Mouse (Mus musculus) embryonic facial prominence, embryonic 12.5 days (tissue): Measurements from ENCODE around the gene Dapk1. TPM values are rescaled to one million over a fixed set of nuclear protein-coding genes. Genes with fewer than 3 reads are reported as not detected.

Experiments used
- ATAC-seq: fragments of 200-750 bp; cut with Nextera tagmentation; 2 replicates; pipeline ENCODE4 v1.8.0; 2017; ENCODE audit not compliant: insufficient number of reproducible peaks, insufficient read depth, low FRiP score, low TSS enrichment
- H3K27ac ChIP-seq: fragments of 300-500 bp; sonication (generic); 2 replicates; pipeline ENCODE4 v1.5.1; 2016; ENCODE audit warnings: mild to moderate bottlenecking
- H3K27me3 ChIP-seq: fragments of 300-500 bp; sonication (generic); 2 replicates; pipeline ENCODE4 v1.6.1; 2016; ENCODE audit warnings: mild to moderate bottlenecking, moderate library complexity
- H3K36me3 ChIP-seq: fragments of 300-500 bp; sonication (generic); 2 replicates; pipeline ENCODE4 v1.6.1; 2016; ENCODE audit warnings: mild to moderate bottlenecking
- H3K4me1 ChIP-seq: fragments of 300-500 bp; sonication (generic); 2 replicates; pipeline ENCODE4 v1.6.1; 2016
- H3K4me2 ChIP-seq: fragments of 300-500 bp; sonication (generic); replicated peaks from 2 replicates; pipeline ENCODE4 v1.6.1; 2016; ENCODE audit warnings: mild to moderate bottlenecking, moderate library complexity
- H3K4me3 ChIP-seq: fragments of 300-500 bp; sonication (generic); 2 replicates; pipeline ENCODE4 v1.5.1; 2016; ENCODE audit warnings: mild to moderate bottlenecking
- H3K9ac ChIP-seq: fragments of 300-500 bp; sonication (generic); 2 replicates; pipeline ENCODE4 v1.6.1; 2016; ENCODE audit warnings: mild to moderate bottlenecking, moderate library complexity
- H3K9me3 ChIP-seq: fragments of 300-500 bp; sonication (generic); 2 replicates; pipeline ENCODE4 v1.6.1; 2016; ENCODE audit warnings: mild to moderate bottlenecking, moderate library complexity
- WGBS: fragments of 180-500 bp; shearing (Covaris S2); methylation state at CpG from one replicate; pipeline ENCODE4 v1.1.7; 2016; 5-methylcytosine and 5-hydroxymethylcytosine counted together
- polyA plus RNA-seq: library from polyadenylated mRNA; unstranded; fragments of >200 nt; fragmentation: Nextera tagmentation; extraction: Ambion mirVana; gene quantifications from 2 replicates; pipeline ENCODE4 v1.2.1, GENCODE M21; 2016

Dapk1 gene
- polyA plus RNA-seq, 1 experiment from 2014 or later, result 29.9 TPM

GRCm38 (mm10) chr13:60619723-60620122 lies 18.0 kb downstream of the Dapk1 start:
- H3K4me3 ChIP-seq, result no peak overlapping the region
- H3K27me3 ChIP-seq, result no peaks in the 10 kb centered on the region
- H3K4me2 ChIP-seq, result no peak overlapping the region
- H3K4me1 ChIP-seq, result peaks cover 23% of the 10 kb centered on the region
- H3K9me3 ChIP-seq, result no peaks in the 10 kb centered on the region
- no peak overlapping the region for H3K9ac ChIP-seq
- no peak for ATAC-seq
- WGBS, result 48% methylated on average over 6 of the region's 6 CpGs
- H3K27ac ChIP-seq, result no peak overlapping the region
- H3K36me3 ChIP-seq, result no peaks in the 10 kb centered on the region

- 36% methylated on average over 4 of the region's 4 CpGs for WGBS
Observed at GRCm38 (mm10) chr13:60621411-60621965, 19.7 kb downstream of the Dapk1 start.

GRCm38 (mm10) chr13:60625581-60625980 lies 23.8 kb downstream of the Dapk1 start:
- no peak overlapping the region for H3K4me2 ChIP-seq
- 69% methylated on average over 7 of the region's 7 CpGs for WGBS
- H3K9ac ChIP-seq, result no peak overlapping the region
- peaks cover 22% of the 10 kb centered on the region for H3K4me1 ChIP-seq
- no peak overlapping the region for H3K4me3 ChIP-seq
- no peak overlapping the region for H3K27ac ChIP-seq
- H3K9me3 ChIP-seq, result no peaks in the 10 kb centered on the region
- no peaks in the 10 kb centered on the region for H3K27me3 ChIP-seq
- H3K36me3 ChIP-seq, result no peaks in the 10 kb centered on the region
- no peak for ATAC-seq

More at GRCm38 (mm10) chr13:60621411-60621965, 19.7 kb downstream of the Dapk1 start:
- peaks cover 23% of the 10 kb centered on the region for H3K4me1 ChIP-seq
- no peak overlapping the region for H3K9ac ChIP-seq
- ATAC-seq, result no peak
- H3K27ac ChIP-seq, result no peak overlapping the region
- H3K36me3 ChIP-seq, result no peaks in the 10 kb centered on the region
- no peaks in the 10 kb centered on the region for H3K27me3 ChIP-seq
- H3K4me3 ChIP-seq, result no peak overlapping the region
- no peak overlapping the region for H3K4me2 ChIP-seq
- no peaks in the 10 kb centered on the region for H3K9me3 ChIP-seq

- Histone ChIP-seq H3K9ac (no peak overlapping the region), H3K27ac (no peak overlapping the region), H3K9me3 (no peaks in the 10 kb centered on the region), H3K4me1 (peaks cover 15% of the 10 kb centered on the region), H3K36me3 (no peaks in the 10 kb centered on the region), H3K4me3 (no peak overlapping the region), H3K4me2 (no peak overlapping the region), H3K27me3 (no peaks in the 10 kb centered on the region)
- no peak for ATAC-seq
- WGBS, result 24% methylated on average over 15 of the region's 15 CpGs
Observed at GRCm38 (mm10) chr13:60627843-60628656, 26.3 kb downstream of the Dapk1 start.

DNA sequence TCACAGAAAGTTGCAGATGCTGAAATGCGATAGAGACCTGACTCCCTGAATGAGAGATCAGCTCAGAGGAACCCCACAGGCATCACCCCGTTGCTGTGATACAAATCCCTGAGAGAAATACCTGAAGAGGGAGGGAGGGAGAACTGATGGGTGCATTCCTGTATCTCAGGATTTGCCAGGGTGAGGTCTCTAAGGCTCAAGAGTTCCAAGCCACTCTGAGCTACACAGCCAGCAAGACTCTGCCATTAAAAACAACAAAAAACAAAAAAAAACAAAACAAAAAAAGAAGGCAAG lies 26.9 kb downstream of the Dapk1 start:
- Histone ChIP-seq H3K27me3 (no peaks in the 10 kb centered on the region), H3K36me3 (no peaks in the 10 kb centered on the region), H3K9me3 (no peaks in the 10 kb centered on the region), H3K9ac (no peak overlapping the region), H3K4me3 (no peak overlapping the region), H3K27ac (no peak overlapping the region), H3K4me2 (no peak overlapping the region), H3K4me1 (peaks cover 19% of the 10 kb centered on the region)
- no peak for ATAC-seq
- WGBS, result 21% methylated on average over 2 of the region's 2 CpGs

DNA sequence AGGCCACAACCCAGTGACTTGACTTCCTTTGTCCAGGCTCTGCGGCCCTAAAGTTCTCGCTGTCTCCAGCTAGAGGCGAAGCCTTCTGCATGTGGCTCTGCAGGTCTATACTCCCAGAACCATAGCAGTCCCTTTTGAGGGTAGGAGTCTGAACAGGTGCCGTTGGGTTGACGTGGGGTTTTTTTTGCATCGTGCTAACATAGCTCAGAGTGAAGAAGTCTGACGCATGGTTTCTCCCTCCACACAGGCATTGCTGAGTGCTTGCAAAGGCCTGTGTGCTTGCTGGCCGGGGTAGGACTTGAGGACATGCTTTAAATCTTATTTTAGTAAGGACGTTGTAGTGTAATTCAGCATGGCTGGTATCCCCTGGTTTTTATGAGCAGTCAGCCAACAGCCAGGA lies 27.7 kb downstream of the Dapk1 start:
- Histone ChIP-seq H3K4me2 (no peak overlapping the region), H3K4me3 (no peak overlapping the region), H3K9me3 (no peaks in the 10 kb centered on the region), H3K9ac (no peak overlapping the region), H3K36me3 (no peaks in the 10 kb centered on the region), H3K4me1 (peaks cover 27% of the 10 kb centered on the region), H3K27me3 (no peaks in the 10 kb centered on the region), H3K27ac (no peak overlapping the region)
- WGBS, result 93% methylated on average over 9 of the region's 9 CpGs
- ATAC-seq, result no peak

GRCm38 (mm10) chr13:60633945-60634344 lies 32.2 kb downstream of the Dapk1 start:
- no peak overlapping the region for H3K4me2 ChIP-seq
- H3K4me1 ChIP-seq, result peaks cover 13% of the 10 kb centered on the region; the same call in 1 of the 2 replicates
- no peak overlapping the region for H3K4me3 ChIP-seq
- no peaks in the 10 kb centered on the region for H3K36me3 ChIP-seq
- ATAC-seq, result no peak
- H3K27ac ChIP-seq, result no peak overlapping the region
- no peaks in the 10 kb centered on the region for H3K27me3 ChIP-seq
- 25% methylated on average over 6 of the region's 6 CpGs for WGBS
- H3K9ac ChIP-seq, result no peak overlapping the region
- H3K9me3 ChIP-seq, result no peaks in the 10 kb centered on the region

DNA sequence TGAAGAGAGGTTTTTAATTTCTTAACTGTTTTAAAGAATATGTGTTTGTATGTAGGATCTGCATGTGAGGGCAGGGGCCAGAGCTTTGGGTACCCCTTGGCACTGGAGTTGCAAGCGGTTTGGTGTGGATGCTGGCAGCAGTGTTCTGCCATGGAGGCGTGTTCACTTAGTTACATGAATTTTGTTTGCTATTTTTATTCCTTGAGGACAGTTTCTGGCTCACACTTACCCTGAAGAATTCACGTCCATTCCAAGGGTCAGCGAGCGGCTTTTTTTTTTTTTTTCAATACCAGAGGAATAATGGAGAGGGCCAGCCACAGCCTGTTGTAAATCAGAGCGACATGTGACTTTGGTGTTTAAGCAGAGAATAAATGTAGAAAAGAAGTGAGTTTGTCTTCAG lies 33.9 kb downstream of the Dapk1 start:
- H3K4me1 ChIP-seq, result peaks cover 13% of the 10 kb centered on the region; the same call in 1 of the 2 replicates
- no peaks in the 10 kb centered on the region for H3K27me3 ChIP-seq
- no peak overlapping the region for H3K4me3 ChIP-seq
- H3K27ac ChIP-seq, result no peak overlapping the region
- ATAC-seq, result no peak
- H3K4me2 ChIP-seq, result no peak overlapping the region
- 81% methylated on average over 6 of the region's 6 CpGs for WGBS
- H3K9me3 ChIP-seq, result no peaks in the 10 kb centered on the region
- H3K9ac ChIP-seq, result no peak overlapping the region
- H3K36me3 ChIP-seq, result no peaks in the 10 kb centered on the region

GRCm38 (mm10) chr13:60639482-60640055 lies 37.8 kb downstream of the Dapk1 start:
- H3K9me3 ChIP-seq, result no peaks in the 10 kb centered on the region
- no peaks in the 10 kb centered on the region for H3K4me1 ChIP-seq
- no peaks in the 10 kb centered on the region for H3K27me3 ChIP-seq
- no peak overlapping the region for H3K9ac ChIP-seq
- WGBS, result 79% methylated on average over 11 of the region's 11 CpGs
- H3K4me2 ChIP-seq, result no peak overlapping the region
- ATAC-seq, result no peak
- no peak overlapping the region for H3K27ac ChIP-seq
- no peaks in the 10 kb centered on the region for H3K36me3 ChIP-seq
- H3K4me3 ChIP-seq, result no peak overlapping the region

GRCm38 (mm10) chr13:60640420-60640819 lies 38.7 kb downstream of the Dapk1 start:
- 91% methylated on average over 7 of the region's 7 CpGs for WGBS
- no peak overlapping the region for H3K4me3 ChIP-seq
- ATAC-seq, result no peak
- H3K36me3 ChIP-seq, result no peaks in the 10 kb centered on the region
- no peak overlapping the region for H3K4me2 ChIP-seq
- H3K27ac ChIP-seq, result no peak overlapping the region
- H3K27me3 ChIP-seq, result no peaks in the 10 kb centered on the region
- no peaks in the 10 kb centered on the region for H3K9me3 ChIP-seq
- no peak overlapping the region for H3K9ac ChIP-seq
- no peaks in the 10 kb centered on the region for H3K4me1 ChIP-seq

- no peak for ATAC-seq
- Histone ChIP-seq H3K4me2 (no peak overlapping the region), H3K27me3 (no peaks in the 10 kb centered on the region), H3K4me3 (no peak overlapping the region), H3K27ac (no peak overlapping the region), H3K4me1 (no peaks in the 10 kb centered on the region), H3K9ac (no peak overlapping the region), H3K36me3 (no peaks in the 10 kb centered on the region), H3K9me3 (no peaks in the 10 kb centered on the region)
- 85% methylated on average over 5 of the region's 5 CpGs for WGBS
Observed at GRCm38 (mm10) chr13:60644457-60644889, 42.7 kb downstream of the Dapk1 start.

DNA sequence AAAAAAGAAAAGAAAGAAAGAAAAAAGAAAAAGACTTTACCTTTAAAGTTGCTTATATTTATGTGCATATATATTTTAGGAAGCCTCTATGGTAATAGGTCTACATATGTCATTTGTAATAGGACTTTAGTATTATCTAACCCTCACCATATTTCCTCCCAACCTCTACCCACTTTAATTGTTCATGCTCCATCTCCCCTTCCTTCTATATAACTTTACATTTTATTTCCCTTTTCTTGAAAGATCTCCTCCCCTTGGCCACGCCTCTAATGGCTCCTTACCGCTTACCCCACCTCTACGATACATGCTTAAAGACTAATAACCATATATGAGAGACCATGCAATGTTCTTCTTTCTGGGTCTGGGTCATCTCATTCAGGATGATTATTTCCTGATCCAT lies 45.0 kb downstream of the Dapk1 start:
- ATAC-seq, result no peak
- Histone ChIP-seq H3K4me2 (no peak overlapping the region), H3K27ac (no peak overlapping the region), H3K9ac (no peak overlapping the region), H3K36me3 (no peaks in the 10 kb centered on the region), H3K27me3 (no peaks in the 10 kb centered on the region), H3K9me3 (no peaks in the 10 kb centered on the region), H3K4me3 (no peak overlapping the region), H3K4me1 (no peaks in the 10 kb centered on the region)
- WGBS, result 94% methylated on average over 3 of the region's 3 CpGs
